Mouse (Mus musculus) embryonic facial prominence, embryonic 15.5 days (tissue): ENCODE measurements around the gene Ager. TPM values are rescaled to one million over a fixed set of nuclear protein-coding genes. Genes with fewer than 3 reads are reported as not detected.

ENCODE experiments used
- ATAC-seq: fragments of 200-750 bp; cut with Nextera tagmentation; 2 replicates; pipeline ENCODE4 v1.8.0; 2017; ENCODE audit warnings: low read depth, moderate TSS enrichment; ENCODE audit not compliant: insufficient number of reproducible peaks, low FRiP score, low TSS enrichment
- H3K27ac ChIP-seq: fragments of 300-500 bp; sonication (generic); replicated peaks from 2 replicates; pipeline ENCODE4 v1.5.1; 2015; ENCODE audit warnings: mild to moderate bottlenecking, inconsistent platforms
- H3K27me3 ChIP-seq: fragments of 300-500 bp; sonication (generic); 2 replicates; pipeline ENCODE4 v1.6.1; 2015; ENCODE audit warnings: inconsistent platforms
- H3K36me3 ChIP-seq: fragments of 300-500 bp; sonication (generic); 2 replicates; pipeline ENCODE4 v1.6.1; 2015; ENCODE audit warnings: mild to moderate bottlenecking, inconsistent platforms
- H3K4me1 ChIP-seq: fragments of 300-500 bp; sonication (generic); 2 replicates; pipeline ENCODE4 v1.6.1; 2015; ENCODE audit warnings: inconsistent platforms
- H3K4me2 ChIP-seq: fragments of 300-500 bp; sonication (generic); replicated peaks from 2 replicates; pipeline ENCODE4 v1.6.1; 2015; ENCODE audit warnings: mild to moderate bottlenecking, inconsistent platforms
- H3K4me3 ChIP-seq: fragments of 300-500 bp; sonication (generic); replicated peaks from 2 replicates; pipeline ENCODE4 v1.5.1; 2015; ENCODE audit warnings: mild to moderate bottlenecking, inconsistent platforms
- H3K9ac ChIP-seq: fragments of 300-500 bp; sonication (generic); 2 replicates; pipeline ENCODE4 v1.6.1; 2015; ENCODE audit warnings: inconsistent platforms
- H3K9me3 ChIP-seq: fragments of 300-500 bp; sonication (generic); replicated peaks from 2 replicates; pipeline ENCODE4 v1.6.1; 2016; ENCODE audit warnings: inconsistent platforms
- WGBS: fragments of 180-500 bp; shearing (Covaris S2); methylation state at CpG from one replicate; pipeline ENCODE4 v1.1.7; 2015; 5-methylcytosine and 5-hydroxymethylcytosine counted together
- polyA plus RNA-seq: library from polyadenylated mRNA; unstranded; fragments of >200 nt; fragmentation: Nextera tagmentation; extraction: Ambion mirVana; gene quantifications from 2 replicates; pipeline ENCODE4 v1.2.1, GENCODE M21; 2015

Gene Ager
- 3.3 and 3.7 TPM in 2 replicates for polyA plus RNA-seq

DNA sequence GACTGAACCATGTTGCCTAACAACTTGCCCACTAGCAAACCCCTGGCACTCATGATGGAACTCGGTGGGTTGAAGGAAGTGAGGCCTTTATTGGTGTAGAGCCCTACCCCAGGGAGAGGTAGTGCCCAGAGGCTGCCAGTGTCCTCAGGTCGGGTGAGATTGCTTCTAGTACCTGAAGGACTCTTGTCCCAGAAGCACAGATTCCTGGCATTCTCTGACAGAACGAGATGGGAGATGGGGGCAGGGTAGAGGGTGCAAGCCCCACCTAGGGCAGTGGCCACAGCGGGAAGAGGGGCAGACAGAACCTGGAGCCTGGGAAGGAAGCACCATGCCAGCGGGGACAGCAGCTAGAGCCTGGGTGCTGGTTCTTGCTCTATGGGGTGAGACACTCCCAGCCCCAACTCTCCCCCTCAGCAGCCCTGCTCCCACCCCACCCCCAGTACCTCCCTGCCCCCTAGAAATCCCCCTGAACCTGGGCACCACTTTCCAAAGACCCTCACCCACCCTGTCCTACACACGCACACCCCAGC, at the start of gene Ager:
Gene Ager, plus strand, starts transcription at position 297 of the 530 bp plus-strand sequence.
- WGBS, result 14% methylated on average over 6 of the region's 6 CpGs
- Histone ChIP-seq H3K9me3 (no peaks in the 10 kb centered on the region), H3K36me3 (peaks cover 40% of the 10 kb centered on the region), H3K4me1 (peaks cover 62% of the 10 kb centered on the region), H3K4me2 (no peak within 1 kb of the TSS), H3K27ac (0 out of 2 replicates have a peak within 1 kb of the TSS, but pooled peaks have one; percentile 17), H3K27me3 (no peaks in the 10 kb centered on the region), H3K4me3 (no peak within 1 kb of the TSS), H3K9ac (no peak within 1 kb of the TSS)
- ATAC-seq, result no peak

- Histone ChIP-seq H3K4me1 (no peaks in the 10 kb centered on the region), H3K4me3 (no peak overlapping the region), H3K9me3 (no peaks in the 10 kb centered on the region), H3K4me2 (no peak overlapping the region), H3K36me3 (no peaks in the 10 kb centered on the region), H3K27me3 (no peaks in the 10 kb centered on the region), H3K27ac (no peak overlapping the region), H3K9ac (no peak overlapping the region)
- ATAC-seq, result no peak
- 89% methylated on average over 3 of the region's 3 CpGs for WGBS
Observed at GRCm38 (mm10) chr17:34549156-34549555, 48.5 kb upstream of the Ager start.

- Histone ChIP-seq H3K4me3 (no peak overlapping the region), H3K36me3 (no peaks in the 10 kb centered on the region), H3K27me3 (no peaks in the 10 kb centered on the region), H3K9ac (no peak overlapping the region), H3K4me2 (no peak overlapping the region), H3K27ac (no peak overlapping the region), H3K4me1 (no peaks in the 10 kb centered on the region), H3K9me3 (no peaks in the 10 kb centered on the region)
- 64% methylated on average over 2 of the region's 2 CpGs for WGBS
- no peak for ATAC-seq
Observed at GRCm38 (mm10) chr17:34549843-34550242, 47.8 kb upstream of the Ager start.

GRCm38 (mm10) chr17:34555483-34555882, 42.2 kb upstream of the Ager start:
- no peak overlapping the region for H3K27ac ChIP-seq
- no peaks in the 10 kb centered on the region for H3K9me3 ChIP-seq
- no peak overlapping the region for H3K4me2 ChIP-seq
- no peak overlapping the region for H3K9ac ChIP-seq
- no peaks in the 10 kb centered on the region for H3K36me3 ChIP-seq
- H3K4me1 ChIP-seq, result no peaks in the 10 kb centered on the region
- WGBS, result 22% methylated on average over 5 of the region's 5 CpGs
- H3K4me3 ChIP-seq, result no peak overlapping the region
- ATAC-seq, result no peak
- no peaks in the 10 kb centered on the region for H3K27me3 ChIP-seq

- no peaks in the 10 kb centered on the region for H3K36me3 ChIP-seq
Observed at GRCm38 (mm10) chr17:34556406-34556805, 41.3 kb upstream of the Ager start.

GRCm38 (mm10) chr17:34557411-34557810, 40.3 kb upstream of the Ager start:
- Histone ChIP-seq H3K4me3 (no peak overlapping the region), H3K27me3 (no peaks in the 10 kb centered on the region), H3K36me3 (no peaks in the 10 kb centered on the region), H3K9ac (no peak overlapping the region), H3K4me2 (no peak overlapping the region), H3K27ac (no peak overlapping the region), H3K9me3 (no peaks in the 10 kb centered on the region), H3K4me1 (no peaks in the 10 kb centered on the region)
- no peak for ATAC-seq
- 71% methylated on average over 11 of the region's 11 CpGs for WGBS

More at GRCm38 (mm10) chr17:34556406-34556805, 41.3 kb upstream of the Ager start:
- H3K4me1 ChIP-seq, result no peaks in the 10 kb centered on the region
- no peak overlapping the region for H3K9ac ChIP-seq
- WGBS, result 83% methylated on average over 8 of the region's 8 CpGs
- no peak overlapping the region for H3K27ac ChIP-seq
- H3K27me3 ChIP-seq, result no peaks in the 10 kb centered on the region
- H3K4me2 ChIP-seq, result no peak overlapping the region
- no peaks in the 10 kb centered on the region for H3K9me3 ChIP-seq
- H3K4me3 ChIP-seq, result no peak overlapping the region
- no peak for ATAC-seq

DNA sequence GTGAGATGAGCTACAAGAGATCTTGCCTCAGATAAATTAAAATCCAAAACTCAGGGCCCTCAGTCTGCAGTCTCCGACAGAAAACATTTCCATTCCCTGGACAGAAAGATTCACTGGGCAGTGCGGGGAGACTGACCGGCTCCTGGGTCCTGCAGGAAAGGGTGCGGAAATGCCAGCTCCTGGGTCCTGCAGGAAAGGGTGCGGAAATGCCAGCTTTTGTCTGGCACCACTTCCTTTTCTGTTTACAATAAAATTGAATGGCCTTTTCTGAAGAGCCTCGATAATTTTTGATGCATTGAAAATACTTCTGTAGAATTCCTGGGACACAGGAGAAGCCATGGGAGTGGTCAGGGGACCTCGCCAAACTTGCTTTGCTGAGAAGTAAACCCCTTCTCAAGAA, 38.5 kb upstream of the Ager start:
- Histone ChIP-seq H3K27me3 (no peaks in the 10 kb centered on the region), H3K4me3 (no peak overlapping the region), H3K4me1 (peaks cover 3% of the 10 kb centered on the region; the same call in 1 of the 2 replicates), H3K27ac (no peak overlapping the region), H3K36me3 (no peaks in the 10 kb centered on the region), H3K9me3 (no peaks in the 10 kb centered on the region), H3K4me2 (no peak overlapping the region), H3K9ac (no peak overlapping the region)
- no peak for ATAC-seq
- WGBS, result 82% methylated on average over 7 of the region's 7 CpGs

DNA sequence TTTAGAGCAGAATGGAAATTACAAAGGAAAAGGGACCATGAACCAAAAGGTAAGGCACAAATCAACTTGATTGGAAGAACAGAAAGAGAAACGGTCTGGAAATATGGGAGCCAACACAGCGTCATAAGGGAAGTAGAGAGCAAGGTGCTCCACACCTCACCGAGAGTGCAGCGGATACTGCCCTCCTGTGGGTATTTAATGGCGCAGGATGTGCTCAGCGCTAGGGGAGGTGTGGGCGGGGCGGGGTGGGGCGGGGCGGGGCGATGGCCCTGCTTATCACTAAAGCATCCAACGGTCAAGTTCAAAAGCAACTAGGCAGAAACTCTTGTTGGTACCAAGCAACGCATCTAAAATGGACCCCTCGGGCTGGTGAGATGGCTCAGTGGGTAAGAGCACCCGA, 37.8 kb upstream of the Ager start:
- no peaks in the 10 kb centered on the region for H3K36me3 ChIP-seq

DNA sequence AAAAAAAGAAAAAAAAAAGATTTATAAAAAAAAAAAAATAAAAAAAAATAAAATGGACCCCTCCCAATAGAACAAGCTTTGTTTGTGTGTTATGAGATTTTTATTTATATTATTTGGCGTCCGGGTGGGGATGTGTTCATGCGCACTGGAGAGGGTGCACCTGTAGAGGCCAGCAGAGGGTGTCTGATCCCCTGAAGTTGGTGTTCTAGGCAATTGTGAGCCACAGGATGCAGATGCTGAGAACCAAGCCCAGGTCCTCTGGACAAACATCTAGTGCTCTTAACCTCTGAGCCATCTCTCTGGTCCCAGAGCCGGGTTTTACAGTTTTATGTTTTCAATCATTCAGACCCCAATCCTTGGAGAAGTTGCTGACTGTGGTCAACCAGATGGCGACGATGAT, 37.2 kb upstream of the Ager start:
- Histone ChIP-seq H3K9me3 (no peaks in the 10 kb centered on the region), H3K9ac (no peak overlapping the region), H3K36me3 (no peaks in the 10 kb centered on the region), H3K4me3 (no peak overlapping the region), H3K4me2 (no peak overlapping the region), H3K27ac (no peak overlapping the region), H3K27me3 (no peaks in the 10 kb centered on the region), H3K4me1 (peaks cover 5% of the 10 kb centered on the region; the same call in 1 of the 2 replicates)
- 88% methylated on average over 6 of the region's 6 CpGs for WGBS
- no peak for ATAC-seq

More for the DNA sequence above, 37.8 kb upstream of the Ager start:
- 25% methylated on average over 15 of the region's 15 CpGs for WGBS
- no peaks in the 10 kb centered on the region for H3K27me3 ChIP-seq
- H3K4me2 ChIP-seq, result no peak overlapping the region
- no peak overlapping the region for H3K4me3 ChIP-seq
- no peaks in the 10 kb centered on the region for H3K9me3 ChIP-seq
- no peak for ATAC-seq
- no peak overlapping the region for H3K27ac ChIP-seq
- no peak overlapping the region for H3K9ac ChIP-seq
- H3K4me1 ChIP-seq, result peaks cover 5% of the 10 kb centered on the region; the same call in 1 of the 2 replicates

GRCm38 (mm10) chr17:34561200-34561599, 36.5 kb upstream of the Ager start:
- no peak for ATAC-seq
- no peak overlapping the region; the same call in 1 of the 2 replicates for H3K27ac ChIP-seq
- 26% methylated on average over 8 of the region's 8 CpGs for WGBS

DNA sequence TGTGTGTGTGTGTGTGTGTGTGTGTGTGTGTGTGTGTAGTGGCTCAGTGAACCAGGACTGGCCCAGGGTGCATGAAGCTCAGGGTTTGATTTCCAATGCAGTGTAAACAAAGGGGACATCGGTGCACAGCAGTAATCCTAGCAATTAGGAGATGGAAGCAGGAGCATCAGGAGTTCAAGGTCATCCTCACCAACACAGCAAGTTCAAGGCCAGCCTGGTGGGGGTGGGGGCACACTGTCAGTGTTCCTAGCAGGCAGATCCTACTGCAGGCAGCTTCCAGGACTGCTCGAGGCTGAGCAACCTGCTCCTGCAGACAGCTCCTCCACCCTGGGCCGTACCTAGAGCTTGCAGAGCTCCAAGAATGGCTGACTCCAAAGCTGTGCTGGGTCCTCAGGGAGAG, 35.1 kb upstream of the Ager start:
- 53% methylated on average over 3 of the region's 3 CpGs for WGBS
- ATAC-seq, result no peak
- H3K9me3 ChIP-seq, result no peaks in the 10 kb centered on the region
- no peaks in the 10 kb centered on the region for H3K36me3 ChIP-seq
- peaks cover 4% of the 10 kb centered on the region; the same call in 1 of the 2 replicates for H3K27me3 ChIP-seq
- no peak overlapping the region for H3K9ac ChIP-seq
- no peak overlapping the region for H3K4me2 ChIP-seq
- H3K27ac ChIP-seq, result no peak overlapping the region
- peaks cover 5% of the 10 kb centered on the region; the same call in 1 of the 2 replicates for H3K4me1 ChIP-seq
- no peak overlapping the region for H3K4me3 ChIP-seq

More at GRCm38 (mm10) chr17:34561200-34561599, 36.5 kb upstream of the Ager start:
- Histone ChIP-seq H3K4me2 (no peak overlapping the region), H3K9ac (no peak overlapping the region), H3K36me3 (no peaks in the 10 kb centered on the region), H3K9me3 (no peaks in the 10 kb centered on the region), H3K4me3 (no peak overlapping the region), H3K27me3 (no peaks in the 10 kb centered on the region), H3K4me1 (peaks cover 5% of the 10 kb centered on the region; the same call in 1 of the 2 replicates)

- peaks cover 4% of the 10 kb centered on the region; the same call in 1 of the 2 replicates for H3K27me3 ChIP-seq
- ATAC-seq, result no peak
- H3K9ac ChIP-seq, result no peak overlapping the region
- H3K36me3 ChIP-seq, result no peaks in the 10 kb centered on the region
- peaks cover 5% of the 10 kb centered on the region; the same call in 1 of the 2 replicates for H3K4me1 ChIP-seq
- H3K4me2 ChIP-seq, result no peak overlapping the region
- H3K27ac ChIP-seq, result no peak overlapping the region
- H3K4me3 ChIP-seq, result no peak overlapping the region
- H3K9me3 ChIP-seq, result no peaks in the 10 kb centered on the region
- WGBS, result 68% methylated on average over 11 of the region's 11 CpGs
Observed at GRCm38 (mm10) chr17:34563354-34563753, 34.3 kb upstream of the Ager start.
